Mouse (Mus musculus): ENCODE measurements around the gene Gatb.

DNA sequence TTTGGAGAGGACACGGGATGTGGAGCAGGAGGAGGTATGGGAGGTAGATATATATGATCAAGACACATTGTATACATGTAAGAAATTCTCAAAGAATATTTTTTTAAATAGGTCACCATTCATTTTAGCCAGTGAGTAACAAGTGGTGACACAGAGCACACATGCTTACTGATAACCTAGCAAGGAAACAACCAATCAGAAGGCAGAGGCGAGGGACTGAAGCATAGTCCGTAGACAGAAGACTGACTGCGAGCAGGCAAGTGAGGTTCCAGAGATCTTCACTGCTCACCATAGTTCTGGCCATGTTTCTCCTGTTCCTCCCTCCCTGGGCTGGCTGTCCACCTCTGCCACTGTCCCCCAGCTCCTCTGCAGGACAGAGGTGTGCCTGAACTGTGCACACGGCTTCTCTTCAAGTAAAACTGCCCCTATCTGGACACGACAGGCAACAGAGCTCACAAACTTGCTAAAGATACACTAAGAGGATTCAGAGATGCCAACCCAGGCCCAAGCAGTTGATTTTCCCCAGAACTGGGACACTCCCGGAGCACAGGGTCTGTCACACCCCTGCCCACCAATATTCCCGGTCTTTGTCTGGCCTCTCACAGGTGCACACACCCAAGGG lies 105.5 kb downstream of the Gatb start:
- TF ChIP-seq POLR2A (IDR thresholded peaks at IDR 0.05; ENCODE audit: borderline replicate concordance, extremely low read depth, low read depth, low read length) (no peak), CTCF (IDR thresholded peaks at IDR 0.05; ENCODE audit: insufficient read depth, low read length) (no peak)
